Mouse (Mus musculus) myocyte (in vitro differentiated cells): ENCODE measurements at regions not wholly inside any gene's neighbourhood (a gene's known extent, or its start where the extent isn't known, plus 50 kb on each side); places are given as distances from the start of the nearest gene placed in this dataset.

Experiments used
- H3K27me3 ChIP-seq: one replicate; pipeline ENCODE4 v1.6.1; 2011; ENCODE audit not compliant: control insufficient read depth, insufficient read depth, insufficient read length
- H3K36me3 ChIP-seq: one replicate; pipeline ENCODE4 v1.6.1; 2011; ENCODE audit not compliant: control insufficient read depth, insufficient read depth
- H3K4me2 ChIP-seq: one replicate; pipeline ENCODE4 v1.6.1; 2011; ENCODE audit warnings: low read depth, control low read depth
- H3K4me3 ChIP-seq: one replicate; pipeline ENCODE4 v1.5.1; 2011; ENCODE audit warnings: mild to moderate bottlenecking, control low read depth, moderate library complexity
- H3K79me2 ChIP-seq: one replicate; pipeline ENCODE4 v1.6.1; 2011; ENCODE audit not compliant: control insufficient read depth, insufficient read depth
- H3ac ChIP-seq: one replicate; pipeline ENCODE4 v1.6.1; 2011; ENCODE audit not compliant: control insufficient read depth, insufficient read length
- CEBPB ChIP-seq: IDR thresholded peaks from 2 replicates; pipeline ENCODE4 v1.6.1; 2011; ENCODE audit warnings: mild to moderate bottlenecking, moderate library complexity; ENCODE audit not compliant: poor library complexity, insufficient read depth, severe bottlenecking
- E2F4 ChIP-seq: IDR thresholded peaks from one replicate; pipeline ENCODE4 v1.6.1; 2011; ENCODE audit warnings: mild to moderate bottlenecking, control low read depth, moderate library complexity; ENCODE audit not compliant: insufficient read depth
- MAX ChIP-seq: IDR thresholded peaks from one replicate; pipeline ENCODE4 v1.6.1; 2011; ENCODE audit warnings: low read depth, mild to moderate bottlenecking, control low read depth
- MYOD1 ChIP-seq, 3 experiments: IDR thresholded peaks; one replicate each; pipeline ENCODE4 v1.6.1; 2011; ENCODE audit warnings: control low read depth in 2 of 3, low read depth in 2 of 3, mild to moderate bottlenecking in 2 of 3, moderate library complexity in 1 of 3; ENCODE audit not compliant: insufficient read length in 2 of 3, control insufficient read depth in 1 of 3
- MYOG ChIP-seq, 3 experiments: IDR thresholded peaks; one replicate each; pipeline ENCODE4 v1.6.1; 2011; ENCODE audit warnings: control low read depth in 2 of 3, low read depth in 2 of 3, mild to moderate bottlenecking in 2 of 3; ENCODE audit not compliant: insufficient read length in 2 of 3, control insufficient read depth in 1 of 3, insufficient read depth in 1 of 3
- POLR2A ChIP-seq: IDR thresholded peaks from one replicate; pipeline ENCODE4 v1.6.1; 2011; ENCODE audit warnings: low read depth, mild to moderate bottlenecking, control low read depth, moderate library complexity; ENCODE audit not compliant: insufficient read length
- POLR2AphosphoS2 ChIP-seq: IDR thresholded peaks from one replicate; pipeline ENCODE4 v1.6.1; 2011; ENCODE audit warnings: low read depth, control low read depth; ENCODE audit not compliant: insufficient read length
- REST ChIP-seq: IDR thresholded peaks from one replicate; pipeline ENCODE4 v1.6.1; 2011; ENCODE audit warnings: mild to moderate bottlenecking, control low read depth, moderate library complexity; ENCODE audit not compliant: insufficient read depth, insufficient read length
- SRF ChIP-seq: IDR thresholded peaks from one replicate; pipeline ENCODE4 v1.6.1; 2011; ENCODE audit warnings: low read depth; ENCODE audit not compliant: control insufficient read depth, insufficient read length
- TCF12 ChIP-seq: IDR thresholded peaks from one replicate; pipeline ENCODE4 v1.6.1; 2011; ENCODE audit warnings: mild to moderate bottlenecking, control low read depth; ENCODE audit not compliant: poor library complexity, insufficient read depth, severe bottlenecking
- TCF3 ChIP-seq: IDR thresholded peaks from one replicate; pipeline ENCODE4 v1.6.1; 2011; ENCODE audit warnings: low read depth, control low read depth; ENCODE audit not compliant: insufficient read length
- USF1 ChIP-seq: IDR thresholded peaks from one replicate; pipeline ENCODE4 v1.6.1; 2011; ENCODE audit warnings: low read depth, mild to moderate bottlenecking, control low read depth, moderate library complexity

GRCm38 (mm10) chr8:87130691-87131090, 245.6 kb upstream of the N4bp1 start:
- Histone ChIP-seq H3ac (no peak overlapping the region), H3K4me3 (no peak overlapping the region), H3K79me2 (no peaks in the 10 kb centered on the region), H3K27me3 (no peaks in the 10 kb centered on the region), H3K36me3 (no peaks in the 10 kb centered on the region), H3K4me2 (no peak overlapping the region)
- TF ChIP-seq USF1 (no peak), CEBPB (no peak), REST (no peak), MAX (no peak), MYOG (IDR thresholded peaks at IDR 0.05; ENCODE audit: control insufficient read depth in 1 of 3, insufficient read depth in 1 of 3, insufficient read length in 2 of 3, low read depth in 2 of 3) (no peak), TCF12 (no peak), E2F4 (no peak), SRF (no peak), POLR2A (no peak)

DNA sequence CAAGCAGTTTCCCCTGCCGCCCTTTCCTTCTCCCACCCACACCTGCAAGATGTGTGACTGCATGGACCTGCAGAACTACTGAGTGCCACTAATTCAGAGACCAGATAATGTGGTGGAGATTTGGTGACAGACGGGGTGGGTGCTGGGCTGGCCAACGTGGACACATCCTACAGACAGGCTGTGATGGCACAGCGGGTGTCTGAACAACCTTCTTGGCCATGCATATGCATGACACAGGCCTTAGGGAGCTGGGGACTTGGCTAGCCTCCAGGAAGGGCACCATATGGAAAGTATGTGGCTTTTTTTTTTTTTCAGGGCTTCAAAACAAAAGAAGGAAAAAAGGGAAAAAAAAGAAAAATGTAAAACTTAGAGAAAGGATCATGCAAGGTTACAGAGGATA, 243.5 kb upstream of the N4bp1 start:
- Histone ChIP-seq H3K36me3 (no peaks in the 10 kb centered on the region), H3K4me2 (no peak overlapping the region), H3K4me3 (no peak overlapping the region), H3K79me2 (no peaks in the 10 kb centered on the region), H3K27me3 (no peaks in the 10 kb centered on the region), H3ac (no peak overlapping the region)
- TF ChIP-seq MAX, result no peak

GRCm38 (mm10) chr8:87116190-87116765, 231.2 kb upstream of the N4bp1 start:
- H3K79me2 ChIP-seq, result no peaks in the 10 kb centered on the region
- no peak overlapping the region for H3ac ChIP-seq
- no peak for TF ChIP-seq POLR2AphosphoS2
- no peak for TF ChIP-seq E2F4
- no peak for TF ChIP-seq MYOG (IDR thresholded peaks at IDR 0.05; ENCODE audit: control insufficient read depth in 1 of 3, insufficient read depth in 1 of 3, insufficient read length in 2 of 3, low read depth in 2 of 3)
- no peak for TF ChIP-seq USF1
- TF ChIP-seq MYOD1 (IDR thresholded peaks at IDR 0.05; ENCODE audit: control insufficient read depth in 1 of 3, insufficient read length in 2 of 3, low read depth in 2 of 3), result no peak
- no peak for TF ChIP-seq MAX
- no peak for TF ChIP-seq TCF12
- TF ChIP-seq TCF3, result no peak
- TF ChIP-seq POLR2A, result no peak
- TF ChIP-seq SRF, result no peak
- TF ChIP-seq REST, result no peak
- no peak for TF ChIP-seq CEBPB
- H3K4me2 ChIP-seq, result no peak overlapping the region
- H3K27me3 ChIP-seq, result peaks cover 5% of the 10 kb centered on the region
- H3K4me3 ChIP-seq, result no peak overlapping the region
- H3K36me3 ChIP-seq, result no peaks in the 10 kb centered on the region

DNA sequence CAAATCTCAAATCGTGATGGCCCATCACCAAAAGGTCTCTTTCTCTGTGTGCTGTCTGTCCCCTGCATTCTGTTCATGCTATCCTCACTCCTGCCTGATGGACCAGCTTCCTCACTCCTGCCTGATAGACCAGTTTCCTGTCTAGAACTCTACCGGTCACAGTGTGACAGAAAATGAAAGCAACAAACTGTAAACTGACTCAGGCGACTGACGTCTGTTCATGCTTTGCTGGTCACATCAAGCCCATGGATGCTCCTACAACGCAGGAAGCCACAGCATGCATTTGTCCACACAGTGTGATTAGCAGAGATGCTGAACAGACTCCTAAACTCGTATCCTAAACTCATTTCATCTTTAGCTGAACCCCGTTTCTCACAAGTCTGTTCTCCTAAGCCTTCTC, 227.3 kb upstream of the N4bp1 start:
- no peak overlapping the region for H3K4me2 ChIP-seq
- no peak overlapping the region for H3K4me3 ChIP-seq
- no peaks in the 10 kb centered on the region for H3K79me2 ChIP-seq
- H3K36me3 ChIP-seq, result no peaks in the 10 kb centered on the region
- no peak overlapping the region for H3ac ChIP-seq
- H3K27me3 ChIP-seq, result peaks cover 10% of the 10 kb centered on the region
- no peak for TF ChIP-seq CEBPB
- no peak for TF ChIP-seq REST
- TF ChIP-seq MAX, result no peak
- TF ChIP-seq POLR2A, result no peak
- no peak for TF ChIP-seq MYOG (IDR thresholded peaks at IDR 0.05; ENCODE audit: control insufficient read depth in 1 of 3, insufficient read depth in 1 of 3, insufficient read length in 2 of 3, low read depth in 2 of 3)
- no peak for TF ChIP-seq USF1
- no peak for TF ChIP-seq TCF12
- no peak for TF ChIP-seq MYOD1 (IDR thresholded peaks at IDR 0.05; ENCODE audit: control insufficient read depth in 1 of 3, insufficient read length in 2 of 3, low read depth in 2 of 3)
- no peak for TF ChIP-seq SRF
- no peak for TF ChIP-seq POLR2AphosphoS2
- TF ChIP-seq TCF3, result no peak
- no peak for TF ChIP-seq E2F4

DNA sequence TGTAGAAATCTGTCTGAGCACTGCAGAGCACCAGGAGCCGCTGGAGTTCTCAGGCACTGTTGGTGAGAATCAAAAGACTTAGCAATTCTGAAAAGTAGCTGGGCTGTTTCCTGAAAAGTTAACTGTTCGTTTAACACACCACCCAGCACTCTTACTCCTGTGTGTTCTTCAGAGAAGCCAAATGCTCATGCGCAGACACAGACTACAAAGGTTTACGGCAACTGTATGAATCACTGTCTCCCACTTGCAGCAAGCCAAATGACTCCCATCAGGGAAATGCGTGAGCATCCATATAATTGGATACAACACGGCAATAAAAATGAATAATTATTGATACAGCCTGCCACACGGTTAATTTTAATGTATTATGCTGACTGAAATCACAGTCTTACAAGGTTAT, 220.0 kb upstream of the N4bp1 start:
- Histone ChIP-seq H3K36me3 (no peaks in the 10 kb centered on the region), H3K27me3 (peaks cover under 1% of the 10 kb centered on the region), H3K79me2 (no peaks in the 10 kb centered on the region), H3K4me3 (no peak overlapping the region), H3K4me2 (no peak overlapping the region), H3ac (no peak overlapping the region)
- TF ChIP-seq SRF, result no peak
- no peak for TF ChIP-seq REST
- no peak for TF ChIP-seq CEBPB
- no peak for TF ChIP-seq MYOD1 (IDR thresholded peaks at IDR 0.05; ENCODE audit: control insufficient read depth in 1 of 3, insufficient read length in 2 of 3, low read depth in 2 of 3)
- no peak for TF ChIP-seq MAX
- no peak for TF ChIP-seq POLR2A
- TF ChIP-seq TCF12, result no peak
- TF ChIP-seq E2F4, result no peak
- TF ChIP-seq USF1, result no peak
- TF ChIP-seq TCF3, result no peak
- TF ChIP-seq POLR2AphosphoS2, result no peak
- TF ChIP-seq MYOG (IDR thresholded peaks at IDR 0.05; ENCODE audit: control insufficient read depth in 1 of 3, insufficient read depth in 1 of 3, insufficient read length in 2 of 3, low read depth in 2 of 3), result no peak
